Mouse (Mus musculus): ENCODE measurements at regions not wholly inside any gene's neighbourhood (a gene's known extent, or its start where the extent isn't known, plus 50 kb on each side); places are given as distances from the start of the nearest gene placed in this dataset.

DNA sequence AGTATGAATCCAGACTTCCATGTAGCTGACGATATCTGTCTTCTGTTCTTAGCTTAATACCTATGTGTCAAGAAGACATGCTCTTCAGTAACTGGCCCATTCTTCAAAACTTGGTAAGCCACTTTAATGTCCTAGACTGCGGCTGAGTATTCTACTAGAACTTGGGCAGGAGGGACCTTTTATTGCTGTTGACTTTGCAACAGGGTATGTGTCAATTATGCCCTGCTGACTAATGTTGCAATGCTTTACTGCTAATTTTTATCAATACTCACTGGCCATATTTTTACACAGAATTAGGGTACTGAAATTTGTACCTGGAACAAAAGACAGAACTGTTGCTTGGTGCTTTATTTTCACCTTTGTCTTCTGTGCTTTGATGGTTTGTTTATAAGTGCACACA is 746.9 kb downstream of the Ppargc1a start:
- intact Hi-C loops (cut with DNase I) = no loop called here
- DNase-seq = no peak

DNA sequence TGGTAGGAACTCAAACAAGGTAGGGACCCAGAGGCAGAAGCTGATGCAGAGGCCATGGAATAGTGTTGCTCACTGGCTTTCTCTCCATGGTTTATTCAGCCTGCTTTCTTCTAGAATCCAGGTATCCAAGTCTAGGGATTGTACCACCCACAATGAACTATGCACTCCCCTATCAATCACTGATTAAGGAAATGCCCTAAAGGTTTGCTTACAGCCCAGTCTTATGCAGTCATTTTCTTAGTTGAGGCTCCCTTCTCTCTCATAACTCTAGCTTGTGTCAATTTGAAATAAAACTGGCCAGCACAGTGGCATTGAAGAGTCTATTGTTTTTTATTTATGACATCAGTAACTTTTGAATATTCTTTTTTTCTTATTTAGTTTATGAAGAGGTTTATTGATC is 747.6 kb downstream of the Ppargc1a start:
- no peak for DNase-seq
- intact Hi-C loops (cut with DNase I) = no loop called here

DNA sequence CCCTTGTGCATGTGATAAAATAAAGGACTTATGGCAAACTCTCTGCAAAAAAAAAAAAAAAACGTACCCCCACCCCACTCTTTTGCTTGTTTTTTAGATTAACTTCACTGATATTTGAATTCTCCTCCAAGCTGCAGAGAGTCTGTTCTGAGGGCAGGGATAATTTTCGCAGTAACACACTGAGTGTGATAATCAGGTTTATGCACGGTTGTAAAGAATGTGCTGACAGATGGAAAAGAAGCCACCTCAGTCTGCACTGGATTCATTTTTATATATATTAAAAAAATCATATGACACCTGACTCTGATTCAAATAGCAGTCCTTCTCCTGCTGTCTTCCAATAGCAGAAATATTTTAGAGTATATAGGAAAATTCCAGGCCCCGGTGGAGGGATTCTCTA is 736.5 kb upstream of the Adgra3 start:
- no peak for DNase-seq
- intact Hi-C loops (cut with DNase I) = no loop called here

DNA sequence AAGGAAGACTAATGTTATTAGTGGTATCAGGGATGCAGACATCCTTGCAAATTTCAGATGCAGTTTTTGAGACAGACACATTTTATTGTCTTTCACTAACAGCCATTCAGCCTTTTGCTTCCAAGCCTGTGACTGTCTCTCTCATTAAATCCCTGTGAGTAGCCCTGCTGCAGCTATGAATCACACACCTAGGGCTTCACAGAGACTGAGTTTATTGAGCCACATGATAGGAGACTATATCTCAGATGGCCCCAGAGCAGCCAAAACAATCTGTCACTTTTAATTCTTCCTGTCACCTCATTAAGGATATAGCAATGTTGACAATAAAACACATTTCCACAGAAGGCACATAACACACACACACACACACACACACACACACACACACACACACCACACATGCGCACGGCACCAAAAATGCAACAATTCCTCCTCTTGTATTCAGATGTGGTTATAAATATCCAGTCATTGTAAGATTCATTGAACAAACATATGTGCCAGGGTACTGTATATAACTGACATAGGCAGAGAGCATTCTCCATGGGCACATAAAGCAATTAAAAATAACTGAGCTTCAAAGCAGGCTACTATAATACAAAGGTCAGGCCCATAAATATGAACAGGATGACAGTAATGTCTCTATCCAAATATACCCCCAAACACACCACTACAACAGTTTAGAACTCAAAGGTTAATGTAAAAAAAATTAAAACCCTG is 735.8 kb upstream of the Adgra3 start:
- intact Hi-C loops (cut with DNase I) = no loop called here

DNA sequence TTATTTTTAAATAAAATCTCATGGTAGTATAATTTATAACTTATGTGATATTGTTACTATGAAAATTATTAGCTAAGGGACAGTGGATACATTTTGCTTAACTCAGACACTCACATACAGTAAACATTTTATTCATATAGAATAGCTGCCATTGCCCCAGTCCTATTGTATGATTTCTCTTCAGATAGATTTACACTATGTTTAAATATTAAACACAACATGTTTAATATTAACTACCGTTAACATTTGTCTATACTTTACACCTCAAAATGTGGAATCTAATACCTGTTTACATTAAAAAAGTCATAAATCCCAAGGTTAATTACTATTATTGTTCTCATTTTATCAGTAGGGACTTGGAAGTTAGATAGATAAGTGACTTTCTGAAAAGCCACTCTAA is 734.8 kb upstream of the Adgra3 start:
- intact Hi-C loops (cut with DNase I) = no loop called here
- no peak for DNase-seq

More for the DNA sequence above, 735.8 kb upstream of the Adgra3 start:
- DNase-seq = no peak

DNA sequence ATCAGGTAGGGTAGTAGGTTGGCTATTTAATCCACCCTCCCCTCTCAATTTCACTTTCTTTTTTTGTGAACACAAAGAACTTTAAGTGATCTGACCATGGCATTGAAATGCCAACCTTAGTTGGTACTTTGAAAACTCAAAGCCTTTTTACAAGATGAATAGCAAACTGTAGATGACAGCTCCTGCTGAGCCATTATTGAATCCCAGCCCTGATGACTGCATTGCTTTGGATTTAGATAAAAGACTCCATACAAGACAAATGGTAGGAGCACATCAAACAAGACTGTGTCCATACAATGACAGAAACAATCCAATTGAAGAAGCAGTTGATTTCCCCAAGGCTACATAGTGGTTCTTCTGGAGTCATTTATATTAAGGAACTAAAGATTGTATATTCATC is 726.5 kb upstream of the Adgra3 start:
- DNase-seq = no peak
- intact Hi-C loops (cut with DNase I) = no loop called here

DNA sequence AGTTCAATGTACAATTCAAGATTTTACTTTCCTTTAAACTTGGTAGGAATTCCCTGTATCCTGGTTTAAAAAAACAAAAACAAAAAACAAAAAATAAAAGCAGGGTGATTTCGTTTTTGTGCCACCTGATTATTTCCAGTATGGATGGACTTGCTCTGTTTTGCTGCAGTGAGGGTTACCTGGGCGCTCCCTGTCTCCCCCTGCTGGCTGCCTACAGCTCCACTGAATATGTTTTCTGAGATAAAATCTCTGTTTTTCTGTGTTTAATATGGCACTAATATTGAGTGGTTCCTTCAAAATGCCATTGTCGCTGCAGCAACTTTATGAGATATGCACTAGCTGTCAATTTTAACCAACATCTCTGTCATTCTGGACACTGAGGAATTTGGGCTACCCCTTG is 720.3 kb upstream of the Adgra3 start:
- intact Hi-C loops (cut with DNase I) = no loop called here
- no peak for DNase-seq

DNA sequence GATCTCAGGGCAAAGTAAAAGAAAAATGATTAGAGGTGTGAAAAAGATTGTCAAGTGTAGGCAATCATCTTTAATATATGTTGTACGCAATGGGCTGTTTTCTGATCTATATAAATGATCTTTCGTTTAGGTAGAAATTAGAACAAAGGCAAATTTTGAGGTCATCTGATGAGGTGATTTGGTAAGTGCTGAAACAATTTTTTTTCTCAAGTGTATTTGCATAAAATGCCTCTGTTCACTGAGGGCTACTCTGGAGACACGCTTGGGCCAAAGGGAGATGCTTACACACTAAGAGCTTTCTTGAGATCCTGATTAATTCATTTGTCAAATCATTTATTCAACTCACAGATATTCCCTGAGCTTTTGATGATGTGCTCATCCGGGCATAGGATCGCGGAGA is 719.4 kb upstream of the Adgra3 start:
- intact Hi-C loops (cut with DNase I) = no loop called here
- no peak for DNase-seq

DNA sequence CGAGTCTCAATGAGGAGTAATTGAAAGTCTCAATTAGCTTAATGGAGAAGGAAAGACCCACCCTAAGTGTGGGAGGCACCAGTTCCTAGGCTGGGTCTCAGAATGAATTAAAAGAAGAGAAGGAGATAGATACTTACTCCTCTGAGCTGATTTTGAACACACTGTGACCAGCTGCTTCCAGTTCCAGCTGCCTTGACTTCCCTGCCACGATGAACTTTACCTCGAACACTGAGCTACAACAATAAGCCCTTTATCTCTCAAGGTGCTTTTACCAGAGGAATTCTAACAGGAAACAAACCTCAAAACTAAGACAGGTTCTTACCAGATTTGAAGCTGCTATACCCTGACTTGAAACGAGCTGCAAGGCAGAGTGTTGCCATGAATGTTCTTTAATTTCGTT is 703.5 kb upstream of the Adgra3 start:
- intact Hi-C loops (cut with DNase I) = no loop called here
- DNase-seq = no peak

DNA sequence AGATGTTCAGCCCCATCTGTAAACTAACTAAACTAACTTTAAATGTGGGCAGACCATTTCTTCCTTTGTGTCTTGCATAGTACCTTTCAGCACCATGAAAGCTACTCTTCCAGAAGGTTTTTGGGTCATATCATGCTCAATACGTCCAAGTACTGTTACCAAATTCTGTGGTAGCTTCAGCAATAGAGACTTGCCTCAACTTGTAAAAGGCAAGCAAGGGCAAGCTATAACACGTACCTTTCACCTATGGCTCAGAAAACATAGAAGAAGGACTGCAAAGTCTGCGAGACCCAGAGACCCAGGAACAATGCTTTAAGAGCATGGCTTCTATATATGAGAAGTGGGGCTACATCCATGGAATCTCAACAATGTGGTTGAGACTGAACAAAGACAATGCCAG is 701.6 kb upstream of the Adgra3 start:
- DNase-seq = no peak
- intact Hi-C loops (cut with DNase I) = no loop called here

DNA sequence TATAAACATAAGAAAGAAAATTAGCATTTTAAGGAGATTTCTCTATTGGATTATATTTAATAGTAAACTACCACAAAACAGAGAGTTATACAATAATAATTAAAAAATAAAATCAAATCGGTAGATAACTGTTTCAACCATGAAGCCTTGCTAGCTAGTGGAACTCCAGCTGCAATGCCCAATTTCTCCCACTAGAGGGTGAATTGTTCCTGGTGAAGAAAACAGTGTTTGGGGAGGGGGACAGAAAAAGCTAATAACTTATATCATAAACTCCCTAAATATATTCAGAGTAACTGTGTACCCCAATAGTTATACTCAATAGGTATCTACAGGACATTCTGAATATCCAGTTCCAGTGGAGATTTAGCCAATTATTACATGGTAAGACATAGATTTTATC is 694.0 kb upstream of the Adgra3 start:
- DNase-seq = peak; percentile 13 to 47
- intact Hi-C loops (cut with DNase I) = loop anchor here (10.0 kb wide), 1 partner anchor 1312 kb away; no protein-coding TSS in a partner anchor

DNA sequence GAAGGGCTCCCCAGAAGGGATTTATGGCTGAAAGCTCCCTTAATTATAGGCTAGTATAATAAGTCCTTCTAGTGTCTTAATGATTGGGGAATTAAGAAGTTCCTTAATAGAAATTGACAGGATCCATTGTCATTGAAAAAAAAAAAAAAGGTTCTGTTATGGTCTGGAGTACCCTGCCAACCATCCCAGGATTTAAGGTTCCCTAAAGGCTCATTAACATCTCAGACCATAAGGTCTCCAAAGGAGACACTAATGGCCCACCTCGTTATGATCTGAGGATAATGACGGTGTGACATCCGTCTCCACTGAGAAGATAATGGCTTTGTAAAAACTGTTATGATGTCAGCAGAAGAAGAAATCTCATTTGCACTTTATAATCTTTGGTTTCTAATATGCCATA is 692.6 kb upstream of the Adgra3 start:
- no peak for DNase-seq
- intact Hi-C loops (cut with DNase I) = loop anchor here (10.0 kb wide), 1 partner anchor 1313 kb away; no protein-coding TSS in a partner anchor

DNA sequence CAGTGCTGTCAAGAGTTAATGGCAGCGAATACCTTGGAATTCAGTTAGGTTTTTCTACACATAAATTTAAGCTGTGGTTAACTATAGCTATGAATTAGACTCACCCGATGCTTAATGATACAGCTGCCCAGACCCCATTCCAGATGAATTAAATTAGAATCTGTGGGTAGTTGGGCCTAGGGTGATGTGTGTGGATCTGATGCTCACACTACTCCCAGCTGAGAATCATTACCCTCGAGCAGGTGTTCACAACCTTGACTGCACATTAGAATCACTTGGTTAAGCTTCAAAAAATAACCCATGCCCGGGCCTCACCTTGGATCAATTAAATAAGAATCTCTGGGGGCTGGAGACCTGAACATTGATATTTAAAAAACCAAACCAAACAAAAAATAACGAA is 684.2 kb upstream of the Adgra3 start:
- intact Hi-C loops (cut with DNase I) = no loop called here
- DNase-seq = no peak

DNA sequence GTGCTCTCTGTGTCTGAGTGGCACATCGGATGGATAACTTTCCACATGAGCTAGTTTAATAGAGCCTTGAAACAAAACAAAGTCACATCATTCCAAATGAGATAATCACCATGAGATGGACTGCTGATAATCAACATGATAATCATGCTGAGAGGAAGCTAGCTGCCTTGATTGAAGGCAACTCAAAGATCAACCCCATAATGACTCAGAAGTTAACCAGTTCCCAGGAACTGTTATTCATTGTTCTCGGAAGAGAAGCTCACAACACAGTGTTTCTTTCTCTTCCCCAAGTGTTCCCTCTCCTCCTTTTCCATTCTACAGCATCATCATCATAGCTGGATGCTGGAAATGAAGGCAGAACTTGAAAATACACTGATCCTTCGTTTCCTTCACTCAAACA is 674.9 kb upstream of the Adgra3 start:
- no peak for DNase-seq
- intact Hi-C loops (cut with DNase I) = no loop called here

DNA sequence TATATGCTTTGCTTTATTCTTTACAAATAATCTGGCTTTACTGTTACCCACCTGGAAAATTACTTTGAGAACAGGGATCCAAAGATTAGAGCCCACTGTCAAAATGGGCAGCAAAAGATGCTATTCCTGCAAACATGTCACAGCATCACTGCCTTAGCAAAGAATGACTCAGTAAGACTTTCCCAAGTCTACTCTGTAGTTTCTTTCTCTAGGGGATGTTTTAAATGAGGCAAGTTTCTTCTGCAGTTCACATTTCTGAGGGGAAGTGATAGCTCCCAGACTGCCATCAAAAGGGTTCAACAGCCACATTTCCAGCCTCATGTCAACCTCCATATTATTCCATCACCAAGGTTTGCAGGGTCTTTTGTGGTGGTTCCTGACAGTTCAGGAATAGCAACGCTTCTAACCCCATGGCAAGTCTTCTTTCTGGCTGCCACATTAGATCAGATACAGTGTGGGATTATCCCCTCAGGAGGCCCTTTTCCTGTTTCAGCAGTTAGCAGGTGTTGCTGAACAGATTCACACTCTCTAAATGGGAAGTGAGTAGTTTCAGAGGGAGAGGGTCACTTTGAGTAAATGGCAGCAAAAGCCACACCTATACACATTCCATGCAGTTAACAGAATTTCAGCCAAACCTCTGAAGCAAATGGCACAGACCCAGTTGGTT is 669.7 kb upstream of the Adgra3 start:
- intact Hi-C loops (cut with DNase I) = no loop called here
- DNase-seq = no peak

DNA sequence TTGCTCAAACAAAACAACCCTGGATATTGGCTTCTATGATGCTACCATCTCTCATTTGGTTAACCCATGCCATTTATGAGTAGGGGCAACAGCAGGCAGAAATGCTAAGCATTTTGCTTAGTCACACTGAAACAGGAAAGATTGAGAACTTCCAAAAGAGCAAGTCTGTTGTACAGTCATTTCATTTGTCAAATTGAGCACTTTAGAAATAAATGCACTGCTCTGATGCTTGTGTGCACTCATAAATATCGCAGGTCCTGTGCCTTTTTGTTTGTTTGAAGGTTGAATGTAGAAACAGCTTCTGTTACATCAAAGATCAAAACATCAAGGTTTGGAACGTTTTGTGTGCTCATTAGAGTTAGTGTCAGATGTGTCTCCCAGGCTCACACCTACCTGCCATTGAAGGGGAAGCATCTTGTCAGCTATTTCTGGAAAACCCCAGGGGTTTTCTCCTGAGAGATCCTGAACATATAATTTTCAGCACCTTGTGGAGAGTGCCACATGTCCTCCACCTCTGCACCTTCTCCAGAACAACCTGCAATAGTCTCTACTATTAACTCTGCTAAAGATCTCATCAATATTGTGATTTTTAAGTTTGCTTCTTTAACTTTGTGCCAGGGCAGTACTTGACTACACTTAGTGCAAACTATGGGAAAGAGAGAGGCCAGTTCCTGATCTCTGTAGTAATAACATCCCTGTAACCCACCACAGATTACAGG is 648.3 kb upstream of the Adgra3 start:
- intact Hi-C loops (cut with DNase I) = no loop called here
- no peak for DNase-seq

DNA sequence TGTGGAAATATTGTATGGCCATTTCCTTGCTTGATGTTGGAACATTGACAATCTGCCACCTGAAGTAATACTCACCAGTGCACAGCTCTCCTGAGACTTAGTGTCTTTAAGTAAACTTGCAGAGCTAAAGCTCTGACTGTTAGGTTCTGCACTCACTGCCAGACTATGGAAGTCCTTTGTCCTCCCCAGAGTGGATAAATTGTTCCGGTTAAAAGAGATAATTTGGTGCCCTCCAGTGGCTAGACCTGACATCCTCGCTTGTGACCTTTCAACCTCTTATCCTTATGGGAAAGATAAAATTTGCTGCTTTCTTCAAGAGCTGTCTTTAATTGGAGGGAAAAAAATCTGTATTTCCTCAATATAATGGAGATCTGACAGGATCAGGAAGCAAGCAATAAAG is 639.3 kb upstream of the Adgra3 start:
- DNase-seq = no peak
- intact Hi-C loops (cut with DNase I) = no loop called here

DNA sequence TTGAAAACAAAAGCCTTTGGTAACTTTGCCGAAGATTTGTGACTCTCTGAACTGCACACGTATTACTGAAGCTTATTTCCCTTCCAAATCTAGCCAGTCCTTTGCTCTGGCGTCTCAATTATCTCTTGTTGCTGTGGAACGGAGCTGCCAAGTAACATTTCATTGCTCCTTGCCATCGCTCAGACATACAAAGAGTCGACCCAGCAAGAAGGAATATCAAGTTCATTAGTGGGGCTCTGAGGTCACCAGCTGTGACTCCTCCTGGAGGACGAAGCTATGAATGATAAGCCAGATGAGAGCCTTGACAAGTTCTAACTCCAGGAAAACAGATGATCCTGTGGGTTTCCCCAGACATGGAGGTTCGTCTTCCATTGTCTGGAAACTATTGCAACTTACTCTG is 638.8 kb upstream of the Adgra3 start:
- intact Hi-C loops (cut with DNase I) = no loop called here
- DNase-seq = no peak

DNA sequence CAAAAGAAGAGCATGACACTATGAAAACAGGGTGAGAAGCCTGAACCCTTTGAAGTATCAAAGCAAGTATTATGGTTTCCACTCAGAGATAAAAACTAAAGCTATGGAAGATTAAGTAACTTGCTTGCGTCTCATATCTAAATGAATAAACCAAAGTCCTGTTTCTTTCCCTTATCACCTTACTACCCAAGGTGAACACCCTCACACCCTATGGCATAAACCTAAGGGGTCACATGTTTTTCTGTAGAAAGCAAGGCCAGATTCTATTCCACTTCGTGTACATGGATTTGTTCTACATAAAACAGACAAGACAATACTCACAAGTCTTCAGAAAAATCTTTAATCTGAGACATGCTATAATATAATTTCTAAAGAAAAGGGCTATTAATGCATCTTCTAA is 629.6 kb upstream of the Adgra3 start:
- no peak for DNase-seq
- intact Hi-C loops (cut with DNase I) = no loop called here

DNA sequence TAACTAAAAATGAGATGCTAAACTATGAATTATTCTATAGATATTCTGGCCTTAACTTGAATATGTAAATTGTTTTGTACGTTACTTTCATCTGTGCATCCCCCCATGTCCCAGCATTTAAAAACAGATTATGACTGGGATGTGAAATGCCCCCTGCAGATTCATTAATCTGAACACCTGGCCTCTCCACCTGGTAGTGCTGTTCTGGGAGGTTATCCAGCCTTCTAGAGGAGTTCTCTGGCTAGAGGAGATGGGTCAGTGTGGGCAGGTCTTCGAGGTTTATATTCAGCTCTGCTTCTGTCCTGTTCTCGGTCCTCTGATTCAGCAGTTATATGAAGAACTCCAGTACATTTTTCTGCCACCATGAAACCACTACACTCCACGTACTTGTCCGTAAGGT is 625.2 kb upstream of the Adgra3 start:
- intact Hi-C loops (cut with DNase I) = no loop called here
- DNase-seq = no peak

DNA sequence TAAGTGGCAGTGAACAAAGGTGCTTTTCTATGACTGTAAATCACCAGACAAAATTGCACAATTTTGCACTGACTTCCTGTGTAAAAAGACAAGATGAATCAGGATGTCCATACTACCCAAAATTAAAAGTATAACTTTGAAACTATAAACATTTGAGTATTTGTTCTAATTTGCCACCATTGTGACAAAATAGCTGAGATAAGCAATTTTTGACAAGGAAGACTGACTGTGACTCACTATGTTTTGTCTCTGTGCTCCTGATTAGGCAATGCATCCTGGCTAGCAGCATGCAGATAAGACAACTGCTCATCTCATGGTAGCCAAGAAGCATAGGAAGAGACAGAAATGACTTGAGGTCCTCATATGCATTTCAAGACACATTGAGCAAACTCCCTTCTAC is 577.7 kb upstream of the Adgra3 start:
- intact Hi-C loops (cut with DNase I) = no loop called here
- no peak for DNase-seq

DNA sequence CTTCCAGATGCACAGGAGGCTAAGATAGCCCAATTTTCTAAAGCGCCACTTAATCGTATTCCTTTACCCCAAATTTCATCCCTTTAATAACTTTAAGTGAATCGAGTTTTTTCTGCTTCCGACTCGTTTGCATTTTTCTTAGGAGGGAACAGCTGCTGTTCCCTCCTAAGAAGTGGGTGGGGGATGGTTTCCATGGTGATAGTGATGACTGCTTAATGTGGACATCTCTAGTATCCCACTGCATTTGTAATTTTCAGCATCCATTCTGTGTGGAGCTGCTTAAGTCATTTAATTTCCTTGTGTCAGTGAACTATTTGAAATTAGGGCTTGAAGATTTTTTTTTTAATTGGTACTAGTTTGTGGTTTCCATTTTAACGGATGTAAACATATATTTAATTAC is 567.8 kb upstream of the Adgra3 start:
- no peak for DNase-seq
- intact Hi-C loops (cut with DNase I) = no loop called here
